Mouse (Mus musculus) ES-CJ7 (cell line): ENCODE results near the gene Ascl2.

ENCODE experiments used
- DNase-seq: peaks from one replicate; pipeline ENCODE4 v3.0.0; 2011; ENCODE audit warnings: low read depth, low spot score

Ascl2 gene

DNA sequence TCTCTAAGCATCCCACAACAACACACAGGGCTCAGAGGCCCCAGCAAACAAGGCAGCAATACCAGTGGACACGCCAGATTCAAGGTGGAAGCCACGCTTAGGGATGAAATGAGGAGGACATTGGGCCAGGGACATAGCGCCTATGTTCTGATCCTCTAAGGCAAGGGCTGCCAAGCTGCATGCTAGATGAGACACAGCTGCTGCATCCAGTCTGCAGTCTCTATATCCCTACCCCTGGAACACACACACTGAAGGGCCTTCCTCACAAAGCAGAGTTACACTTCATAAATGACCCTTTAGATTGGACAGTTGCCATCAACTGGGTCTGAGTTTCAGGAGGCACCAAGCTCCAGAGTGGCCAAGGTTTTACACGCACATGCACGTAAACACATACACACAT lies 51.4 kb downstream of the Ascl2 start:
- no peak for DNase-seq
